ENCODE assay signal across 16 mouse cellular contexts in genomic region chr15:51679186-51679902, GRCm38 (mm10).
A peak's percentile ranks its signal among the peaks of the same experiment; 100 is the strongest.
DNase-seq lines count a peak whose midpoint lies in the region; ATAC-seq and TF ChIP-seq lines count a peak whose summit lies in the region.
"Had no signal": no experiment of that assay in that cellular context is flagged by ENCODE, and none has a peak within 500 bp of the region (broad histone marks: within the 10 kb centered on the region; RNA-seq: fewer than 3 reads in every experiment).

No protein-coding gene starts in this region.

- H3K9me3 ChIP-seq in heart, embryonic 10.5 days: no peaks in the 10 kb centered on the region
- H3K9me3 ChIP-seq: G1E; limb, embryonic 13.5 days had no signal

- H3K27ac ChIP-seq in heart, embryonic 10.5 days: no peak overlapping the region
- H3K27ac ChIP-seq: heart, adult 2 months; limb, embryonic 13.5 days had no signal

- H3K4me1 ChIP-seq in heart, embryonic 10.5 days: peaks cover 13% of the 10 kb centered on the region; the same call in 1 of the 2 replicates

- peak overlapping the region; percentile 37 for H3K4me2 ChIP-seq in myocyte (ENCODE audit: low read depth)
- H3K4me2 ChIP-seq: limb, embryonic 13.5 days had no signal

- TF ChIP-seq POLR2A in myocyte (IDR thresholded peaks at IDR 0.05; ENCODE audit: insufficient read length, low read depth): no peak

- 62% methylated on average over 12 of the region's 12 CpGs for WGBS in heart, embryonic 10.5 days

- no peak overlapping the region for H3ac ChIP-seq in myocyte (ENCODE audit: control insufficient read depth, insufficient read length)

- DNase-seq in heart, adult 11 months: peak; percentile 55
- no peak for DNase-seq in heart, embryonic 10.5 days (ENCODE audit: low spot score)
- peak; percentile 69 for DNase-seq in MEL-GATA-1-ER (ENCODE audit: extremely low read depth, low read depth)
- DNase-seq in left cerebral cortex, adult 8-10 months (ENCODE audit: low spot score in 2 of 2): no peak
- no peak for DNase-seq in adrenal gland, adult (ENCODE audit: inconsistent age in 2 of 2, low spot score in 1 of 2)
- no peak for DNase-seq in testis, postnatal 14 days (ENCODE audit: low spot score)
- DNase-seq: cerebellum, adult 18-20 months; heart, adult 2 months; heart, postnatal 14 days; thymus, postnatal 14 days had no signal

- H3K4me3 ChIP-seq in heart, embryonic 10.5 days: no peak overlapping the region
- no peak overlapping the region for H3K4me3 ChIP-seq in myocyte
- H3K4me3 ChIP-seq: heart, adult 2 months; limb, embryonic 13.5 days had no signal

- no peaks in the 10 kb centered on the region for H3K27me3 ChIP-seq in heart, embryonic 10.5 days (ENCODE audit: insufficient read depth, poor library complexity, severe bottlenecking)
- no peaks in the 10 kb centered on the region for H3K27me3 ChIP-seq in myocyte (ENCODE audit: control insufficient read depth, insufficient read depth, insufficient read length)
- H3K27me3 ChIP-seq: limb, embryonic 13.5 days had no signal

- H3K79me2 ChIP-seq in myocyte (ENCODE audit: control insufficient read depth, insufficient read depth): no peaks in the 10 kb centered on the region

- peak; percentile 76 for ATAC-seq in granulocyte monocyte progenitor cell, adult 5-6 weeks (replicated peaks; ENCODE audit: poor library complexity, severe bottlenecking)
- ATAC-seq: hindbrain, embryonic 16.5 days; midbrain, embryonic 16.5 days had no signal

- H3K36me3 ChIP-seq in heart, embryonic 10.5 days: no peaks in the 10 kb centered on the region
- H3K36me3 ChIP-seq in myocyte (ENCODE audit: control insufficient read depth, insufficient read depth): no peaks in the 10 kb centered on the region
- H3K36me3 ChIP-seq: G1E; limb, embryonic 13.5 days had no signal

TF ChIP-seq in myocyte, 11 proteins besides CTCF, POLR2A, EP300 and RAD21:
- no peak for TF ChIP-seq SRF (IDR thresholded peaks at IDR 0.05; ENCODE audit: control insufficient read depth, insufficient read length, low read depth)
- no peak for TF ChIP-seq USF1 (IDR thresholded peaks at IDR 0.05; ENCODE audit: low read depth)
- TF ChIP-seq TCF3 (IDR thresholded peaks at IDR 0.05; ENCODE audit: insufficient read length, low read depth): no peak
- no peak for TF ChIP-seq E2F4 (IDR thresholded peaks at IDR 0.05; ENCODE audit: insufficient read depth)
- TF ChIP-seq CEBPB (IDR thresholded peaks at IDR 0.05; ENCODE audit: insufficient read depth, poor library complexity, severe bottlenecking): no peak
- no peak for TF ChIP-seq POLR2AphosphoS2 (IDR thresholded peaks at IDR 0.05; ENCODE audit: insufficient read length, low read depth)
- no peak for TF ChIP-seq TCF12 (IDR thresholded peaks at IDR 0.05; ENCODE audit: insufficient read depth, poor library complexity, severe bottlenecking)
- no peak for TF ChIP-seq MAX (IDR thresholded peaks at IDR 0.05; ENCODE audit: low read depth)
- peak in 1 of 3 experiments; percentile 64 for TF ChIP-seq MYOG (IDR thresholded peaks at IDR 0.05; ENCODE audit: control insufficient read depth in 1 of 3, insufficient read depth in 1 of 3, insufficient read length in 2 of 3, low read depth in 2 of 3)
- TF ChIP-seq MYOD1 (IDR thresholded peaks at IDR 0.05; ENCODE audit: control insufficient read depth in 1 of 3, insufficient read length in 2 of 3, low read depth in 2 of 3): peak in 1 of 3 experiments; percentile 63
- TF ChIP-seq REST (IDR thresholded peaks at IDR 0.05; ENCODE audit: insufficient read depth, insufficient read length): no peak
TF ChIP-seq in myocyte: peak in this region for 2.

Comparison
In these comparisons a context has a peak if more than half of its experiments do, and no peak if none do; other contexts are left out.
1. DNase-seq: peak in heart, adult 11 months (single experiment) and MEL-GATA-1-ER (single experiment); none in heart, embryonic 10.5 days (single experiment), left cerebral cortex, adult 8-10 months (0 of 2), adrenal gland, adult (0 of 2) and testis, postnatal 14 days (single experiment).